Mouse (Mus musculus) lung, adult 2 months (tissue): ENCODE measurements at regions not wholly inside any gene's neighbourhood (a gene's known extent, or its start where the extent isn't known, plus 50 kb on each side); places are given as distances from the start of the nearest gene placed in this dataset.

Experiments used
- CTCF ChIP-seq: fragments of 200-500 bp; IDR thresholded peaks from 2 replicates; pipeline ENCODE4 v1.5.1; 2011; ENCODE audit warnings: mild to moderate bottlenecking, low read length, control low read depth; ENCODE audit not compliant: insufficient read depth
- POLR2A ChIP-seq: fragments of 200-500 bp; IDR thresholded peaks from 2 replicates; pipeline ENCODE4 v1.6.1; 2011; ENCODE audit warnings: low read depth, mild to moderate bottlenecking, control low read depth, low read length, borderline replicate concordance; ENCODE audit errors: extremely low read depth

DNA sequence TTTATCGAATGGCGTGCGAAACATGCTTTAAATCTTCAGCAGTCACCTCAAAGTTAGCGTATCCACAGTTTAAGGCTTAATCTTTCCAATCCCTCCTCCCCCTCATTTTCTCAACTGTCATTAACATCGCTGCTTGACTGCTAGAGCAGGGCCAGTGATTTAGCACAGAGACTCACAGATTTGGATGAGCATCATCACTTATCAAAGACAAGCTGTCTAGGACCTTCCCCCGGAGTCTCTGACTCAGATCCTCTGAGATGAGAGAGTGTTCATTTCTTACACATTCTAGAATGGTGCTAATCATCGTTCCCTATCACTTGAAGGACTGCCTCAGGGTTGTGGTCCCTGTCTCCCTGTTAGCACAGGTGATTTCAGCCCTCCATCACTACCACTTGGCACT, 112.1 kb upstream of the Tmem132c start:
- no peak for TF ChIP-seq CTCF
- TF ChIP-seq POLR2A, result no peak
